Mouse (Mus musculus) kidney, adult 11 months (tissue): ENCODE measurements at regions not wholly inside any gene's neighbourhood (a gene's known extent, or its start where the extent isn't known, plus 50 kb on each side); places are given as distances from the start of the nearest gene placed in this dataset.
"Not testable (repeated sequence)": the region's sequence is repeated elsewhere in the genome, so short reads cannot be mapped to it uniquely, and the experiment has no call there.

Source experiments
- DNase-seq: peaks from one replicate; pipeline ENCODE4 v3.0.0; 2022

DNA sequence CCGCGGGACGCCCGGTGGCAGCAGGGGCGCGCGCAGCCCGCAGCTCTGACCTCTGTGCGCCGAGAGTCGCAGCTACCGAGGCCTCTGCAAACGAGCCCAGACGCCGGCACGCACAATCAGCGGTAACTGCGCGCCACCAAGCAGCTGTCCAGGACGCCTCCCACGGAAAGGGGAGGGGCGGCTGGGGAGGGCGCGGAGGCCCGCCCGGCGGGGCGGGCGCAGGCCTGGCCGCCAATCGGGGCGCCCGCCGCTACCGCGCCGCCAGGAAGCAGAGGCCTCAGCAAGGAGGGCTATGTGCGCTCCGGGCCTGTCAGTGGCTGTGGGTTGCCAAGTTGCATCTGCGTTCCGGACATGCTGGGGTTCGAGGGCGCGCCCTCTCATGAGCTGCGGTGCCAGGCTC lies 613.3 kb upstream of the Ywhaq start:
- DNase-seq: peak; percentile 1

DNA sequence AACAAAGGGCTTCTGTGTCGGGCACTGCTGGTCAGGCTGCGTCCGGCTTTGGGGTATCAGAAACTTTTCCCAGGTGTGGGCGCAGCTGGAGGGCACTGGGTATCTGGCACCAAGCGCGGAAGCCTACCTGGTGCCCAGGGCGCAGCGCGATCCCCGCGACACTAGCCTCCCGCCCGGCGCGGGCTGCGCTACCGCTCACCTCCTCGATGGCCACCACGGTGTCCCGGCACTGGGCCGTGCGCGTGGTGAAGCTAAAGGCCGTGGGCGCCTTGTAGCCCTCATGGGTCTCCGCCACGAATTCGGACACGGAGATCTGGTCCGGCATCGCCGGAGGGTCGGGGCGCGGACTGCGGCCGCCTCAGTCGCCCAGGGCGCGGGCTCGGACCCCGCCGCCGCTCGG lies 612.8 kb upstream of the Ywhaq start:
- not testable (repeated sequence) for DNase-seq
